Mouse (Mus musculus) heart, postnatal 14 days (tissue): ENCODE data around the gene Gng7. TPM values are rescaled to one million over a fixed set of nuclear protein-coding genes. Genes with fewer than 3 reads are reported as not detected.
A peak's percentile ranks its signal among the peaks of the same experiment; 100 is the strongest.

Experiments
- DNase-seq, 2 experiments: peaks; one replicate each; pipeline ENCODE4 v3.0.0; 2021 to 2022
- intact Hi-C: fragments of 180-260 bp; cut with DNase I; formaldehyde crosslinking; loops from one replicate; pipeline ENCODE4 v1.15.1; 2025
- total RNA-seq, 2 experiments: library from RNA; stranded (reverse); gene quantifications; 2 replicates each; pipeline ENCODE4 v1.2.3; 2021

The Gng7 gene
- total RNA-seq, 2 experiments from 2014 or later: 0.27 to 0.31 TPM

DNA sequence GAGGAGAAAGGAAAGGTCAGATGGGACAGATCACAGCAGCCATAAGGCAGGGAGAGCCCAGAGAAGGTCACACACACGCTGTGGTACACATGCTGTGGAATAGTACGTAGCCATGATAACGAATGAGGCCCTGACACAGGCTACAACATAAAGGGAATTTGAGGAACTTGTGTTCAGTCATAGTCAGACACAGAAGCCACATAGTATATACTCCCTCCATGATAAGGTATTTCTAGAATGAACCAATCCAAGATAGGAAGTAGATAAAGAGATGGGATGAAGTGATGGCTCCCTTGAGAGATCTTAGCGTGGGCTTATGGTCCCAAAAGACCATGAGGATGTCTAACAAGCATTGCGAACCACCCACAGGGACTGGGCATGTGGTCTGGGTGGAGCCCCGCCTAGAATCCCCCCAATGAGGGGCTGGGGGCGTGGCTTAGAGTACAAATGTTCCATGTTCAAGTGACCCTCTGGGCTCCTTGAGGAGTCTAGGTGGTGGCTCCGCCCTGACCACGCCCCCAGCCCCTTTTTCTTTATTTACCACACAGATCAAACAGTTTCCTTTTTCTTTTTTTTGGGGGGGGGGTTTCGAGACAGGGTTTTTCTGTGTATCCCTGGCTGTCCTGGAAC lies 62.9 kb downstream of the Gng7 start:
- intact Hi-C loops: no loop called here
- no peak for DNase-seq

DNA sequence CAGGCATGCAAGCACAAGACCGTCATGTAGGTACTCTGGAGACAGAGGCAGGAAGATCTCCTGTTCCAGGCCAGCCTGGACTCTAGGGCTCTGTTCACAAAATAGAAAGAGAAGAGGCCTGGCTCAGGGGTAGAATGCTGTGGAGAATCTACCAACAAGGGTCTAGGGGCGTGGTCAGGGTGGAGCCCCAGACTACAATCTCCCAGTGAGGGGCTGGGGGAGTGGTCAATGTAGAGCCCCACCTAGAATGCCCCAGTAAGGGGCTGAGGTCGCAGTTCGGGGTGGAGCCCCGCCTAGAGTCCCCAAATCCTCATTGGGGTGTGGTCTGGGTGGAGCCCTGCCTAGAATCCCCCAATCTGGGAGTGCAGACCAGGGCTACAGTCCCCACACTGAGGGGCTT lies 64.4 kb downstream of the Gng7 start:
- DNase-seq: no peak
- intact Hi-C loops: no loop called here

DNA sequence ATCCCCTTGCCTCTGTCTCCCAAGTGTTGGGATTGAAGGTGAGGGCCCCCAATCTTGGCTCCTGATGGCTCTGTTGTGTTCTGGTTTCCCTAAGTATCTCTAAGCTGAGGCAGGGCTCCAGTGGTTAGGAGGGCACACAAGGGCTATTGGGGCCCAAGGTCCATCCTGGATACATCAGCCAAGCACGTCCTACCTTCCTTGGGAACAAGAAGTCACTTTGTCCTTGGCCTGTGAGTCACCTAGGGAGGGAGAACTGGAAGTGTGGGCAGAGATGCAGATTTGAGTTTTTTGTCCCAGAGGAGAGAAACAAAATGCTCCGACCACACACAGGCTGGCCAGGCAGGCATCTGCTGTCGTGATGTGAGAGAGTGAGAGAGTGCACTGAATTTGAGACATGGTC lies 65.7 kb downstream of the Gng7 start:
- intact Hi-C loops: no loop called here
- no peak for DNase-seq

DNA sequence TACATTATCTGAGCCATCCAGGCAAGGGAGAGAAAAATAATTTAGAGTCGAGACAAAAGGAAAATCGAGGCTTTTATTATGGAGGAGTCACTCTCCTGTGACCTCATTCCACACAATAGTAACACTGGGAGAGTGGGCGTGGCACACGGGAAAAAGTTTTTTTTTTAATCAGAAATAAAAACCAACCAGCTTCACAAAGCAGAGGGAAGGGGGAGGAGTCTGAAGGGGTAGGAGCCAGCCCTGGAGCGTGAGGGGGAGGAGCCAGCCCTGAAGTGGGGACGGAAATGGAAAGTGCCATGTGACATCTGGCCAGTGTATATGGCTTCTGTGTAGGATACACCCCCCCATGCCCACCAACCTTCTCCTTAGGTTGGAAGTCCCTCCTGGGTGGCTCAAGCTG lies 66.2 kb downstream of the Gng7 start:
- intact Hi-C loops: no loop called here
- no peak for DNase-seq

DNA sequence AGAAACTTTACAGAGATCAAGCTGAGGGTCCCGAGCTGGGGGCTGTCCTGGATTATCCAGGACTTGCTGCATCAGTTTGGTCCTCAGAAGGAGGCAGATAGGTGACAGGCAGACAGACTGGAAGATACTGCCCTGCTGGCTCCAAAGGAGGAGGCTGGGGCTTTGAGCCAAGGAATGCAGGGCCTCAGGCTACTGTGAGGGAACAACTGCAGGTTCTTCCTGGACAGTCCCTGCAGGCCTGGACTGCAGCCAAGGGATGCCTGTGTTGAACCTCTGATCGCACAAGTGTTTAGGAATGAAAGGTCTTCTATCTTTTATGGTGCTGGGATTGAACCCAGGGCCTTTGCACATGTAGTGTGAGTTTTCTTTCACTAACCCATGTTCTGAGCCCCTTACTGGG lies 66.9 kb downstream of the Gng7 start:
- peak; percentile 59 to 65 for DNase-seq
- intact Hi-C loops: no loop called here

DNA sequence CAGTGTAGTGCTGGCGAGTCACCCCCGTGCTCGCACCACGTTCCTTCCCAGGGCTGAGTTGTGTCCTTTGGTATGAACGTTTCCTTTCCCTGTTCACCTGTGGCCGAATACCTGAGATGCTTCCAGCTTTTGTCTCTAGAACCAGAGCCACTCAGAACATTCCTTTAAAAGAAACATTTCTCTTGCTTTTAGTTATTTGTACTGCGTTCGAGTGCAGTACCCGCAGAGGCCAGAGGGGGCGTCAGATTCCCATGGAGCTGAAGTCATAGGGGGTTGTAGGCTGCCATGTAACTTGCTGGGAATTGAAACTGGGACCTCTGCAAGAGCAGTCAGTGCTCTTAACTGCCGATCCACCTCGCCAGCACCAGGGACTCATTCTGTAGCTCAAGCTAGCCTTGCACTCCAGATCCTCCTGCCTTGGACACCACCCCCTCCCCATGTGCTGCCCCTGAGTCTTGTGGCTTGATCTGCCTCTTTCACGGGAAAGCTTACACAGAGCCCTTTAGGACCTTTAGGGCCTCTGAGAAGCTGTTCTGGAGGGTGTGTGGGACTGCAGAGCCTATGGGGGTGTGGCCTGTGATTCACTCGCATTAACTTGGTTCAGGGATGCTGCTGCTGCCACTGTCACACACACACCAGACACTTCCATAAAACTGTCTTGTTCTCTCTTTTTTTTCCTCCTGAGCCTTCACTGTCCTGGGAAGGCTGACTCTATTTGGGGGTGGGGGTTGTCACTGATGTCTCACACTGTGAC lies 67.9 kb downstream of the Gng7 start:
- intact Hi-C loops: no loop called here
- no peak for DNase-seq

DNA sequence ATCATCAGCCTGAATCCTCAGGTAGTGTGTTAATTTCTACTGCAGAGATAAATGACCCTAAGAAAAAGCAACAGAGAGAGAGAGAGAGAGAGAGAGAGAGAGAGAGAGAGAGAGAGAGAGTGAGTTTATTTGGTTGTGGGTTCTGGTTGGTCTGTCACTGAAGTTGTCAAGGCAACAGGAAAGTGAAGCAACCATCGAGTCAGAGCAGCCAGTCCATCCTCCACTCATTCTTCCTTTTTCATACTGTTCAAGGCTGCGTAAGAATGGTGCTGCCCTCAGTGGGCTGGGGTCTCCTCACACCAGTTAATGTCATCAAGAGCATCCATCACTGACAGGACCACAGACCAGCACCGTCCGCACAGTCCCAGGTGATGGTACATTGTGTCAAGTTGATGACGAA lies 70.5 kb downstream of the Gng7 start:
- no peak for DNase-seq
- intact Hi-C loops: no loop called here

DNA sequence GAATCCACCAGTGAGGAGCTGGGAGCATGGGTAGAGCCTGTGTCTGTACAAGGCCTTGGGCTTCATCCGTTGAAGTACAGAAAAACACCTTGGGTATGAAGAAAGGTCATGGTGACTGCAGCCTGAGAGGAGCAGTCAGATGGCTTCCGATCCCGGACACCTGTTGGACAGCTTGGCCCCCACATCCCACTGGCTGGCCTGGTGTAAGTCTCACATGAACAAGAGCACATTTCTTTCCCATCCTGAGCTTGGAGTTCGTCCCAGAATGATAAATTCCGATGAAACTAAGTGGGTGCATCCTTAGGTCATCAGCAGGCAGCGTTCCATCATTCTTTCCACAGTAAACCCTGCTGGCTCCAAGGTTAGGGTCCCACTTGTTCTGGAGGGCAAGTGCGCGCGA lies 71.0 kb downstream of the Gng7 start:
- intact Hi-C loops: no loop called here
- no peak for DNase-seq

DNA sequence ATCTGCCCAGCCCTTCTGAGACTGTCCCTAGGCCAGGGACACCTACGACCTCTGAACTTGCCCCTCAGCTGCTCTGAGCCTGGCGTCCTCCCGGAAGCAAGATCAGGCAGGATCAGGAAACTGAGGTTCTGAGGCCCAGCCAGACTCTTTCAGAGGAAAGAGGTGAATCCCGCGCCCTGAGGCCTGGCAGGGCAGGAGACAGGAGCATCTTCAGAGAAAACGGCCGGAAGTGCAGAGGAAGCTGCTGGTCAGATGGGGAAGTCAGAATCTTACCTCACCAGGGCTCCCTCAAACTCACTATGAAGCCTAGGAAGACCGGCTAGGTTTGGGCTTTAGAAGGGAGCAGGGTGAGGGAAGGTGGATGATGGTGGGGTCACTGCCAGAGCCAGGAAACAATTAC lies 71.8 kb downstream of the Gng7 start:
- intact Hi-C loops: no loop called here
- no peak for DNase-seq

DNA sequence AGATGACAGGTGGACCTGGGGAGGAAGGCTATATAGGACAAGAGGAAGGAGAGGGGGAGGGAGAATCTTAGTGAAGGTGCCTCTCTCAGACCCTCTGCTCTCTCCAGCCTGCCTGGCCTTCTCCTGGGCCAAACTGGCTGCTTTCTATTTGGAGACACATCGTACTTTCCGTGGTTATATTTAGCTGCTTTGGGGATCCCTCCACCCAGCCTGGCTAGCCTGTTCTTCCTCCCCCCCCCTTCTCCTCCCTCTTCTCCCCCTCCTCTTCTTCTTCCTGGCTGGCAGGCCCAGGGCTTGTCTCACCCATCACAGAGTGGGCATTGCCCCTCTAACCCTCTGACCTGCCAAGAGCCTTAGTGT lies 73.8 kb downstream of the Gng7 start:
- intact Hi-C loops: no loop called here
- no peak for DNase-seq

DNA sequence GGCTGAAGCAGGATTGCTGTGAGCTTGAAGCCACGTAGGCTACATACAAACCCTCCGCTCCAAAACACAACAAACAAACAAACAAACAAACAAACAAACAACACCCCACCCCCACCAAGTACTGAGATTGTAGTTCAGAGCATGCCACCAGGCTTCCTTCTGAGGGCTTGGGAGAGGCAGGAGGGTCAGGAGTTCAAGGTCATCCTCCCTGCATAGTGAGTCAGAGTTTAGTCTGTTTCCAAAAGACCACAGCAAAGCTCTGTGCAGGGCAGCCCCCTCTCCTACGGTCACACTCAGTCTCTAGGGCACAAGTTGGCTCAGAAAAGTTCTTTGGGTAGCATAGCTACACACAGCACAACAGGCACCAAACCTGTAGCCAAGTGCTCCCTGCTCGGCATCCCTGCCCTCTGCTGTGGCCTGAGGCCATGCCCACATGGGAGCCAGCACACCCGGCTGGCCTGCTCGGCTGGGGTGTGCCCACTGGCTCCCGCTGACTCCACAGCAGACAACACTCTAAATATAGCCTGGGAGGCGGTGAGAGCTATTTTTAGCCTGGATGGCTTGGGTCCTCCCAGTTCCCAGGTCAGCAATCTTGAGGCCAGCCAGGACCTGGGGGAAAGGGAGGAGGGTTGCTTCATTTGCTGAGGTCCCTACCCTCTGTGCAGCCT lies 74.3 kb downstream of the Gng7 start:
- intact Hi-C loops: no loop called here
- DNase-seq: peak; percentile 76 to 83

DNA sequence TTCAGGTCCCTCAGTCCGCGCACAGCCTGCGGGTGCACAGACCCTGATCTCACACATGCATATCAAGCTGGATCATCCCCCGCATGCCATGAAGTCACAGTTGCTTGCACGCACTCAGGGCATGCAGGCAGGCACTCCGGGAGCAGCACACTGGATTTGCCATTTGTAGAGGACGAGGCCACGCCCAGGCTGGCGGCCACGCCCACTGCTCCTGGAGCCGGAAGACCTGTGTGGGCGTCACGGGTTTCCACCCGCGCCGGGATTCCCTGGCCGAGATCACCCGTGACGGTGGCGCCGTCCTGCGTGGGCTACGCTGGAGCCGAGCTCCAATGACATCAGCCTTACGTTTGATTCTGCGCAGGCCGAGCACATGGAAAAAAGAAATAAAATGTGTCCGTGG lies 75.1 kb downstream of the Gng7 start:
- intact Hi-C loops: no loop called here
- DNase-seq: peak; percentile 82 to 87

DNA sequence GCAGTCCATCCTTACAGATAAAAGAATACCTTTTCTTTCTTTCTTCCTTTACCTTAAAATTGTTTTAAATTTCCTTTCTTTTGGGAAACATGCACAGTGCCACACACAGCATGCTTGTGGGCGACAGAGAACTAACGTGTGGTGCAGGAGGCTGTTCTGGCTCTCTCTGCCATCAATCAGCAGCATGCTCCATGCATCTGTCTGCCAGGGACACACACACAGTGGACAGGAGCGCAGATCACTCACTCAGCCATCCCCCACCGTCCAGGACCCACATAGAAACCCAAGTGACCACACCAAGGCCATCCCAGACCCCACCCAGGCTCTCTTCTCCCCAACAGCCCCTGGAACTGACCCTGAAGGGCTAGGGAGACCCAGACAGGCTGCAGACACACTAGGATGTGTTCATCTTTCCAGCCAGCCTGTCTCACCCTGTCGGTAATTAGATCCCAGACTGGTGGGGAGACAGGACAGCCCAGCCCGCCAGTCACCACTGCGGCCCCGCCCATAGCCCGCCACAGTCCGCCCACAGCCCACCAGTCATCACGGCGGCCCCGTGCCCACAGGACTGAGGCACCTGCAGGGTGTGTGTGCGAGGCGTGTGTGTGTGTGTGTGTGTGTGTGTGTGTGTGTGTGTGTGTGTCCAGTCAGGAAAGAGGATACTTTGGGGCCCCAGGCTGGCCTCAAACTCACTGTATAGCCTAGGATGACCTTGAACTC lies 75.8 kb downstream of the Gng7 start:
- DNase-seq: no peak
- intact Hi-C loops: no loop called here

DNA sequence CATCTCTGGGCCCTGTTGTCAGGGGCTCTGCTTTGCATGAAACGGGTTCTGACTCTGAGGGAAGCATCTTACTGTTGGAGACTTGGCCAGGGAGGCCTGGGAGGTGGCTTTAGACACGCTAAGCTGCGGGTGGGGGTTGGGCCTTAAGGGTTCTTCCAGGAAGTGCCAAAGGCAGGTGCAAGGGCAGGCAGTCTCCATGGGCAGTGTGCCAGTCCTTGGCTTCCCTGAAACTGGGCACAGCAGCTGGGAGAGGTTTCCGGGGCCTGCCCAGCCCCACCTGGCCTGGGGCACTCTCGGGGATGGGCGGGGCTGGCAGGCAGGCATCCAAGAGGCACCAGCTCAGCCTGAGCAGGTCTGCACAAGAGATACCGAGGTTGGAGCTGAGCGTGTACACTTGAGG lies 77.1 kb downstream of the Gng7 start:
- peak; percentile 62 to 73 for DNase-seq
- intact Hi-C loops: no loop called here

DNA sequence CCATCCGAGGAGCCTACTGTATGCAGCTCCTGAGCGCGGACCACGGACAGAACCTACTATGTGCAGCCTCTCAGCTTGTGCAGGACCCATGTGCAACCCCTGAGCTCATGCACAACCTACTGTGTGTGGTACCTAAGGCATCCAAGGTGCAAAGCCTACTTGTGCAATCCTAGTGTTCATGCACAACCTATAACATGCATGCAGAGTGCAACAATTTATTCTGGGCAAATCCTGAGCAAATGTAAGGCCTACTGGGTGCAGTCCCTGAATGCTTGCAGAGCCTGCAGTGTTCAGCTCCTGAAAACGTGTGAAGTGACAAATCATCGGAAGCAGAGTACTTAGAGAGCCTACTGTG lies 78.0 kb downstream of the Gng7 start:
- DNase-seq: no peak
- intact Hi-C loops: no loop called here

DNA sequence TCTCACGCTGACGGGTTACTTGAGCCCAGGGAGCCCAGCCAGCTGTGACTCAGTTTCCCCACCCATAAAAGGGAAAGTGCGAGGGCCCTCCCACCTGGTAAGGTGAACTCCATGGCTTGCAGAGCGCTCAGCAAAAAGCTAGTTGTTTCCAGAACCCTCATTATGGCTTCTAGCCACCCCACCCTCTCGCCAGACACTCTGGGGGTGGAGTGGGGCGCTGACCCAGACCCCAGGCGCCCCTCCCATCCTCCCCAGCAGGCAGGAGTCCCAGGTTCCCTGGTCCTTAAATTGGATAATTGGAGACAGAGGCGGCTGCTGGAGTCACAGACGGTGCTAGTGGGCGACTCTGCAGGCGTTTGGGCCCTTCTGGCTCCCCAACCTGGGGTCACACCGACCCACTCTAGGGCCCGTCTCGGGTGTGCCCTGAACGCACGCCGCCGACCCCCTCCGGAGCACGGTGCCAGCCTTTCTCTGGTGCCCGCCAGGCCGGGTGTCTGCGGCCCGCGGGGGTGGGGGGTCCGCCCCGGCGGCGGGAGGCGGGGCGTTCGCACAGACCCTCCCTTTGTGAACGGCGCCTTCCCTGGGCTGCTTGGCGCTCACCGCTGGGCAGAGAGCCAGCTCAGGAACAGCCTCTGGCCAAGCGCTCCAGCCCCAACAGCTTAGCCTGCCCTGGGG lies 78.5 kb downstream of the Gng7 start:
- peak; percentile 84 to 87 for DNase-seq

DNA sequence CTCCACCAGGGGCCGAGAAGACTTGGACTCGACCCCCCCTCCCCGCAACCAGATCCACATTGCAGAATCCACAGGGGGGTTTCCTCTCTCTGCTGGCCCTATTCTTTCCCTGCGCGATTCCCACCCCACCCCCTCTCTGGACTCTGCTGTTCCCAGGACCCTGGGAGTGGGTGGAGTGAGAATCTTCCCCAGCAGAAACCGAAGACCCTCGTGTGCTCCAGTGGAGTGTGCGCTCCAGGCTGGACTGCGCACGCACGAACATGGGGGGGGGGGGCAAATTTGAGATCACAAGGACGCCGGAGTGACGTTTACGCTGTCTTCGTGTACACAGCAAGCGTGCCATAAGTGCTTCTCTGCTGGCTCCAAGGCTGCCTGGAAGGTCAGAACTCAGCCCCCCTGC lies 79.0 kb downstream of the Gng7 start:
- intact Hi-C loops: no loop called here
- DNase-seq: no peak

More for the DNA sequence above, 78.5 kb downstream of the Gng7 start:
- intact Hi-C loops: no loop called here

DNA sequence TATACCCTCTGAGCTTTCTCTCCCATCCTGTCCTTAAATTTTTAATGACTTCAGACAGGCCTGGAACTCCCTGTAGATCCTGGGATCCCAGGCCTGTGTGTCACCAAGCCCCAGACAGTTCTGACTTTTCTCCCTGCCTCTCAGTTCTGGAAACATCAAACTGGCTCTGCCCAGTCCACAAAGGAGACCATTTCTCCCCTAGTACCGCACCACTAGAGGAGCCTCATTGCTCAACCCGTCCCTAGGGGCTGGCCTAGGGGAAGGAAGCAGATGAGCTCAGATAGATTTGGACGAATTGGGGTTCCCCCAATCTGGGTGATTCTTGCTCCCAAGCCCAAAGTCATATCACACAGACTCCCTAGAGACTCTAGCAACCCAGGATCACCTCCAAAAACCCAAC lies 79.5 kb downstream of the Gng7 start:
- DNase-seq: peak in 1 of 2 experiments; percentile 51
- intact Hi-C loops: no loop called here

DNA sequence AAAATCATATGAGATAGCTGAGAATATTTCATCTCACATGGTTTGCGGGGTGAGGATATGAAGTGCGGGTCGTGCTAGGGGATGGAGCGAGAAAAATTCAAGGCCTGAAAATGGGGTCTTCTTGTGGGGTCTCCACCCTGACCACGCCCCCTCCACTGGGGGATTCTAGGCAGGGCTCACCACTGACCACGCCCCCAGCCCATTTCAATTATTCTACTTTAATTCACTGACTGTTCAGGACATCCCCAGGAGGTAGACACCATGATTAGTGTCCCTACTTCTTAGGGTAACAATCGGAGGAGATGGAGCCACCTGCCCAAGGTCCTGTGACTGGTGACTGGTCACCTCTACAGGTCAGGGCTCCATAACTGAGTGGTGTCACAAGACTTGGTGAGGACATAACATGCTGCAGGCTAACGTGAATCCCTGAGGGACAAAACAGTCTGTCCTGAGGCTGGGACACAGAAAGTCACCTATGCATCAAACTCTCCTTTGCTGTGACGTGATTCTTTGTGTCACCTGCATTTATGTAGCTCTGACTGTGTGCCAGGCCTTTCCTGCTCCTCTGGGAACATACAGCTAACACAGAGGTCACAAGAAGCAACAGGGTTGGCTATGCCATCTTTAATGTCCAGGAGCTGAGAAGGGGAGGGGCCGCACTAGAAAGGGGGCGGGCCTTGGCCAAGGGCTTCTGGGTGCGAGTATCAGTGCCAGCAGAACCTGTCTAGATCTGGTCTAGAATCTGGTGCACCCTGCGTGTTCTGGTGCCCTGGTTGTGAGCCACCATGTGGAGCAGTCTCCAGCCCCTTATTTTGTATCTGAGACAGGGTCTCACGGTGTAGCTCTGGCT lies 80.4 kb downstream of the Gng7 start:
- DNase-seq: no peak
- intact Hi-C loops: no loop called here

DNA sequence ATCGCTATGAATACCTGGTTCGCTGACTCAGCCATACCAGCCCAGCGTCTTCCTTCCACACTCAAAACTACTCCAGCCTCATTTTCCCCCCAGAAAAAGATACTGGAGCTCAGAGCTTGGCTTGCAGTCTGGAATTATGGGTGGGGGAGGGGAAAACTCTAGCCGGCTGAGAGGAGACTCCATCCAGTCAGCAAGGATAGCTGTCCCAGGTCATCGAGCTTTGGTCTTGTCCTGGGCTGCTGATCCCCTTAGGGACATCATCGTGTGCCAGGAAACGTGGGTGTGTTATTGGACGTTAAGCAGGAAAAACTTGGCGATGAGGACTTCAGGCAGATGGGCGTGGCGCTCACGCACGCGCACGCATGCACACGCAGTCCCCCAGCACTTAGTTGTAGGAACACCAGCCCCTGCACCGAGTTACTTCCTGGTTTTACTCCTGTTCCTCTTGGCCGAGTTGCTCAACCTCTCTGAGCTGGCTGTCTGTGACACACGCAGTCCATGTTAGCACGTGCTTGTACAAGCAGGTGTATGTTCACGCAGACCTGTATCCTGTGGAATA lies 81.2 kb downstream of the Gng7 start:
- intact Hi-C loops: no loop called here

More for the DNA sequence above, 81.2 kb downstream of the Gng7 start:
- peak; percentile 48 to 63 for DNase-seq
